Mouse (Mus musculus): ENCODE data around the gene Klrg2.
"Not testable (repeated sequence)": the region's sequence is repeated elsewhere in the genome, so short reads cannot be mapped to it uniquely, and the experiment has no call there.

Gene Klrg2

DNA sequence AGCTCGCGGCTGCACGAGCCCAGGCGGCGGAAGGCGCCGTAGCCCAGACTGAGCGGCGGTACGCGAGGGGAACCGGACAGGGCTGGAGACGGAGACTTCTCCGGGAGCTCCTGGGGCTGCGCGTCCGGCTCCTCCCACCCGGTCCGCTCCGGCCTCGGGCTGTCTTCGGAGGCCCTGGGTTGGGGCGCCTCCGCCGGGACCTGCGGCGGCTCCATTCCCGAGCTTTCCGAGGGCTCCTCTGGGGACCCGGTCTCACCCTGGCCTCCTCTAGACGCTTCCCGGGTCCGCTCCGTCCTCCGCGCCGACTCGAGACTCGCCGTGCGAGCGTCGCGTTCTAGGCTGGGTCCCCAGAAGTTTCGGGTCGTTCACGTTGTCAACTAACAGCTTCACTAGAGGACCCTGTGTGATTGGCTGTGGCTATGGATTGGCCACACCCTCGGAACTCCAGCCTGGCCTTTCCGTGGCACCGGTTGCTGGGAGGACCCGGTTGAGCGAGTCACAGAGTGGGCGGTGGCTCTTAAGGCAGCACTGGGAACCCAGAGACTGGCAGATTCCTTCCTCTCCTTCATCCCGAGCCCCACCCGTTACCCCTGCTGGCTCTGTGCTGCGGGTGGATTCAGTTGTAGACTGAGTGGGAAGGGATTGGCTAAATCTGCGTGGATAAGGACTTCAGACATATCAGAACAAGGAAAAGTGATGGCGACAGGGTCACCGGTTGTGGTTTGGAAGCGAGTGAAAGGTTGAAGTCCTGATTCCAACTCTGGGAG is at the start of gene Klrg2:
Klrg2 (minus strand) TSS at position 391 of the 767 bp plus-strand sequence.
- in situ Hi-C loops (cut with MboI) = no loop called here

GRCm38 (mm10) chr6:38682532-38682931 is 45.5 kb upstream of the Klrg2 start:
- in situ Hi-C loops (cut with MboI) = no loop called here

GRCm38 (mm10) chr6:38677629-38678028 is 40.6 kb upstream of the Klrg2 start:
- in situ Hi-C loops (cut with MboI) = no loop called here

GRCm38 (mm10) chr6:38676723-38677122 is 39.7 kb upstream of the Klrg2 start:
- in situ Hi-C loops (cut with MboI) = no loop called here

DNA sequence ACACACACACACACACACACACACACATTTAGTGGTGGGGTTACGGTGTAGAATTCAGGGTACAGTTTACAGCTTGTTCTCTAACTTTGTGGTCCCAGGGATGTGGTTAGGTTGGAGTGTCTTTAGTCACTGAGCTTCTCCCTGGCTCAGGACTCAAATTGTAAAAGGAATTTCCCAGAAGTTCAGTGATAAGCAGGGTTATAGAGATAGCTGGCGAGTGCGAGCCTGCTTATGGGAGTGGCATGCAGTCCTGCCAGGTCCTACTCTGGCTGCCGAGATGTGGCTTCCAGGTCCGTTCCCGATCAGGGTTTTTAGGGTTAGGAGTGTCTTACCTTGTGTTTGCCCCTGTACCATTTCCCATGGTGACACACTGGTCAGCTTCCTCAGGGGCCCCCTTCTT is 39.2 kb upstream of the Klrg2 start:
- in situ Hi-C loops (cut with MboI) = no loop called here

DNA sequence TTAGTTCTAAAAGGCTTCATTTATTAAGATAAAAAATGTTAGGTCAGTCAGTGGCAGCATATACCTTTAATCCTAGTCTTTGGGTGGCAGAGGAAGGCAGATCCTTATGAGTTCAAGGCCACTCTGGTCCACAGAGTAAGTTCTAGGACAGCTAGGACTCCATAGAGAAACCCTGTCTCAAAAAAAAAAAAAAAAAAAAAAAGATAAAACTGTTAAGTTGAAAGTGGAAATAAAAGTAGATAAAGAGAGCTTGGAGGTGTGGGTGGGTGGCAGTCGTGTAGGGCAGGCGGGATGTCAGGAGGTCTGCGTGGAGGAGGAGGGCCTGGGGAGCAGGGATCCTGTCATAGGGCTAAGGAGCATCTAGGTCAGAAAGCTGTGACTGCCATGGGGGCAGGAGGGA is 35.0 kb upstream of the Klrg2 start:
- in situ Hi-C loops (cut with MboI) = no loop called here

DNA sequence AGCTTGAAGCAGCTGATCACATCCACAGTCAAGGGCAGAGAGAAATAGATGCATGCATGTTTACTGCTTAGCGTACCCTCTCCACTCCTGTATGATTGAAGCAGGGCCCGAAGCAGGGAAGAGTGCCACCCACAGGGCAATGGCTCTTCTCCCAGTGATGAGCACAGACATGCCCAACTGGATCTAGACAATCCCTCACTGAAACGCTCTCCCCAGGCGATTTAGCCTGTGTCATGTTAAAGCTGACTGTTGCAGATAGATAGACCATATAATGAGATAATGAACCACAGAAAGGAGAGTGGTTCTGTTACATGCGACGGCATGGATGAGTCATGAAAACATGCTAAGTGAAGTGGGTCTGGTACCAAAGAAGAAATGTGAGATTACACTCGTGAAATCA is 34.2 kb upstream of the Klrg2 start:
- in situ Hi-C loops (cut with MboI) = no loop called here

GRCm38 (mm10) chr6:38670488-38670887 is 33.4 kb upstream of the Klrg2 start:
- in situ Hi-C loops (cut with MboI) = not testable (repeated sequence)

DNA sequence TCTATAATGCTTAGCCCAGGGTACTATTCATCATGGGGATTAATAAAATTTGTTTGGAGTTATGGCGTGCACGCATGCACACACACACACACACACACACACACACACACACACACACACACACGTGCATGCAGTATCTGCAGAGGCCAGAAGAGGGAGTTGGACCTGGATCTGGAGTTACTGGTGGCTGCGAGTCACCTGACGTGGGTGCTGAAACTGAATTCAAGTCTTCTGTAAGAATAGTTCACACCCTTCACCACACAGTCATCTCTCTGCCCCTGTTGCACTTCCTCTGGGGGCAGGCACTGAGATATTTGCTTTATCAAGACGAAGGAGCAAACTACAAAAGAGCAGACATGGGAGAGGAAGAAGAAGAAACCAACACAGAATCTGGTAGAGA is 32.5 kb upstream of the Klrg2 start:
- in situ Hi-C loops (cut with MboI) = no loop called here

GRCm38 (mm10) chr6:38662714-38663615 is 25.9 kb upstream of the Klrg2 start, which contains the start of gene Clec2l:
Clec2l (plus strand) TSS chr6:38663069.
- in situ Hi-C loops (cut with MboI) = no loop called here

GRCm38 (mm10) chr6:38661626-38662025 is 24.6 kb upstream of the Klrg2 start:
- in situ Hi-C loops (cut with MboI) = no loop called here

GRCm38 (mm10) chr6:38650263-38650937 is 13.4 kb upstream of the Klrg2 start:
- in situ Hi-C loops (cut with MboI) = no loop called here

DNA sequence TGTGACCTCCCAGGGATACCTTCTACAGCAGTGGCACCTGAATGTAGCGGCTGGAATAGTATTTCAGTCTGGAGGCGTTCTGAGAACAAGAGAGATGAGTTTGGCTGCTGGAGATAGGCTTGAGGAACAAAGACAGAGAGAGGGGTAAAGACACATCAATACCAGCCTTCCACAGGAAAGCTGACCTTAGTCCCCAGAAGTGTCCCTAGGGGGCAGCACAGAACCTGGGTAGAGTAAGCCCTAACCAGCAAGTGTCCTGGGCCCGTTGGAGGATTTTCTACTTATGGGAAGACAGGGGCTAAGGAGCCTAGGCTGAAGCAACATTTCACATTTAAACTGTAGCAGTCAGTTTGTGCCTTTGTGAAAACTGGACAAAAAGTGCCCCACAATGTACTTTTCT is 12.5 kb upstream of the Klrg2 start:
- in situ Hi-C loops (cut with MboI) = no loop called here

GRCm38 (mm10) chr6:38643039-38643438 is 6.0 kb upstream of the Klrg2 start:
- in situ Hi-C loops (cut with MboI) = no loop called here

- in situ Hi-C loops (cut with MboI) = no loop called here
Observed at GRCm38 (mm10) chr6:38642593-38642992, 5.6 kb upstream of the Klrg2 start.

GRCm38 (mm10) chr6:38641645-38642044 is 4.6 kb upstream of the Klrg2 start:
- in situ Hi-C loops (cut with MboI) = no loop called here

DNA sequence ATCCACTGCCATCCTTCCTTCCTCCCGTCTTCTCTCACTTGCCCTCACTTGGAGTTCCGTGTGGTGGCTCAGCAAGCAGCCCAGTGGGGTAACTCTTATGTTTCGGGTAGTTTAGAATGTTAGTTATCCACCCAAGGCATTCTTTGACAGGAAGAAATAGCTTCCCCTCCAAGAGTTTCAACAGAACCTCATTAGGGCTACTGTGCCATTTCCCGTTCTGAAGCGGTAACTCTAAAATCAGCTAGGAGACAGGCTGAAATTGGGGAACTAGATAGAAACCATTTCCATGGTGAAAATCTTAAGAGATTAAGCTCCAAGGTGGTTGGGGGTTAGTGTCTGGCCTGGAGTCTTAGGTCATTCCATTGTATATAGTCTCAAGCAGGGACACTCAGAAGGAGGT is 4.2 kb upstream of the Klrg2 start:
- in situ Hi-C loops (cut with MboI) = no loop called here

DNA sequence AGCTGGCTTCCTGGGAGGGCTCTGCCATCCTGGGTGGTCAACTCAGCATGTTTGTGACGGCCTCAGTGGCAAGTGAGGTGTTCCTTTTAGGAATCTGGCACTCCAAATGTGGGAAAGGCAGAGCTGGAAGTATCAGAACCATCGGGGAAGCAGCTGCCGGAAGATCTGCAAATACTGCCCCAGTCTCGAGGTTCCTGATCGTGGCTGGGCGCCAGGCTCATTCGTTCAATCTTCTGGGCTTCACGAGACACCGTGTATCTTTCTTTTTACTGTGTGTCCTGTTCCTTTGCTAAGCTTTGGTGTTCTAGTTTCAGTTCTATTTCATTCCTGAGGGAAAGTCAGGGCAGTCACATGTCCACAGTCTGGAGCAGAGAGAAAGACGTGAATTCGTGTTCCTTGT is 3.4 kb upstream of the Klrg2 start:
- in situ Hi-C loops (cut with MboI) = no loop called here

DNA sequence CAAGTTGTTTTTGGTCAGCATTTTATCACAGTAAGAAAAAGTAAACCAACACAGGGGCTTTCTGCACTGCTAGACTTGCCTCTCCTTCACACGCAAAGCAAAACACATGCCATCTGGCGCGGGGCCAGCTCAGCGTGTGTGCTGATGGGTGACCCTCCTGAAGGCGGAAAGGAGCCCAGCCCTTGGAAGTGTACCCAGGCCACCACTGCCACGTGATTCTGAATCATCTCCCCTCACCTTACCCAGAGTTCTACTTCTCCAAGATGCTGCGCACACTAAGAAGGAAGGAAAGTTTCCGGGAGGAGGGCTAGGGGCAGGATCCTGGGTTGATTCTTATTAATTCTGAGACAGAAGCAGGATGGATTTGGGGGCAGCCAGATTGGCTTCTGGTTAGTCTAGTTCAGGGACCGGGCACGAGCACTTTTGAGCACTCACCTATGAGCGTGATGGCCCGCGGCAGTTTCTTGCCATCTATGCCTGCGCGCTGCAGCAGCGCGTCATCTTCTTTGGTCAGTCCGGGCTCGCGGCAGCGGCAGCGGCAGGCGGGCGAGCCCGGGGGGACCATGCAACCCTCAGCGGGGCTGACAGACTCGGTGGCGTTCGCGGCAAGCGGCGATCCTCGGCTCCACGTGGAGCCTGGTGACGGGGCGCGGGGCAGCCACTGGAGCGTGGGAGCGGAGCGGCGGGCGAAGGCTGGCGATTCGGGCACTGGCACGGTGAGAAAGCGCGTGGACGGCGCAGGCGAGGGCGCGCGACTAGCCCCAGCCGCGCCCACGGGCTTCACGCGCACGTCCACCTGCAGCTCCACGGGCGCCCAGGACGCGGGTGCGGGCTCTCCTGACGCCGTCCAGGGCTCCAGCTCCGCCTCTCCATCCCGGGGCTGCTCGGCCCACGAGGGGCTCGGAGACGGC is 846 bp downstream of the Klrg2 start:
- in situ Hi-C loops (cut with MboI) = no loop called here

GRCm38 (mm10) chr6:38634461-38634860 is 2.6 kb downstream of the Klrg2 start:
- in situ Hi-C loops (cut with MboI) = no loop called here

DNA sequence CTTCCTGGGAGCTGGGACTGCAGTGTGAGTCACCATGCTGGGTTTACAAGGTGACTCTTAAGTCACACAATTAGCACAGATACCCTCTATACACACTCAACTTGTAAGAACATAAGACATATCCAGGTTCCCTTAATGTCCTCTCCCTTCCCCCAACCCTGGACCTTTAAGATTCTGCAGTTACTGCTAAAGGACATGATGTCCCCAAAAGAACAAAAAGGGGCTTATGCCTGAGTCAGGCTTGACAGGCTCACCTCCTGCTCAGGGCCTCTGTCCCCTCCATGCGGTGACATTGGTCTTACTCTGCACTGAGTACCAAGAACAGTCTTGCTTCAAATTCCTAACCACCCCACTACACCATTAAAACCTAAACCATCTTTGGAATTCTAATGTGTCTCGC is 4.2 kb downstream of the Klrg2 start:
- in situ Hi-C loops (cut with MboI) = no loop called here
